Mouse (Mus musculus) v-Abl transformed pro-B cells (cell line): ENCODE measurements at regions not wholly inside any gene's neighbourhood (a gene's known extent, or its start where the extent isn't known, plus 50 kb on each side); places are given as distances from the start of the nearest gene placed in this dataset.

Experiments
- in situ Hi-C, 2 experiments: fragments of 400-800 bp; cut with MboI; formaldehyde crosslinking; loops; one replicate each; pipeline ENCODE4 v1.15.1; 2025; ENCODE audit not compliant: unreplicated experiment in 2 of 2

DNA sequence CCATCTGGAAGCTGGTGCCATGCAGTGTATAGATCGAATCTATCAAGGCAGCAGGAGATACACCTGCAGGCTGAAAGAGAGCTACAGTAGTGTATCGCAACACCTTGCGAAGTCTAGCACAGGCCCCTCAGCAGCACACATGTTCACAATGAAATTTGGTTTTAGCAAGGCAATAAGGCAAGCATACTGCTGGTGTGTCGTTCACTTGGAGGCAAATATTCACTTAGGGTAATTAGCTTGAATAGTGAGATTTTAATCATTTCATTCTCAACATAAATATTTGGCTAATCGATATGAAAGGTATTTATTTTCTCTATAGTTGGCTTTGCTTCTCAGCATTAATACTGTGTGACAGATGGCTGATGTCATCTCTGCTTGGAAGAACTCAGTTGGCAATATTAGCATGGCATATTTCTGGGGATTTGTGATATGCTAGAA is 559.9 kb downstream of the Etv1 start:
- in situ Hi-C loops, result no loop called here

DNA sequence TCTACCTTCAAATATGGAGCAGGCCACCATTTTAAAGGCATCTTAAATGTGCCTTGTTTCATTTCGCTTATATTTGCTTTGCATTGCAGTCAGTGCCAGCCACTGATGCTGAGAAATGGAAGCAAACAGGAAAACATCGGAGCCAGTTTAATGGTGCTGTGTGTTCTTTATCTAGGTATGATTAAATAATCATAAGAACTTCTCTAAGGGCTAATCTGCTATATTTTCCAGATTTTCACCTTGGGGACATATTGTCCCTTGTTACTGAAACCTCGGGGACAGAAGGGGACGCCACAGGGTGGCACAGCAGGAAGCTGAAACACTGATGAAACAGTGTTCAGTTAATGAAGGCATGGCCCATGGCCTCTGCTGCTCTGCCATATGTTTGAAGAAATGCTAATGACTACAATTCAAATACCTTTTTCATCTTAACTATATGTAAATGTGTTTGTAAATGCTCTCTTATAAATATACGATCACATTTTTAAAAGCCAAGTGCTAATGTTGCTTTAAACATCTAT is 562.6 kb downstream of the Etv1 start:
- in situ Hi-C loops, result no loop called here

DNA sequence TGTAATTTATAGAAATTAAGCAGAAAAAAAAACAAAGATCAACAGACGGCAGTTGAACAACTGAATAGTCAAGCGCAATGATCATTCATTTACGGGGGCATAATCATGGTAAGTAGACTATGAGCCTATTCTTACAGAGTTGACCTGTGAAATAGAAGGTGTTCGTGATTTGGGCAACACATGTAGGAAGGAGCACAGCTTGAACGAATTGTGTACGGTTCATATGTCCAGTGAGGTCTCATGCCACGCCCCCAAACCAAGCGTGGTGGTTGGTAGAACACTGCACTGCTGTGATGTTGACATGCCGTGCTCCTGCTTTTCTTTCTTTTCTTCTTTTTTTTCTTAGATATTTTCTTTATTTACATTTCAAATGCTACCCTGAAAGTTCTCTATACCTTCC is 563.1 kb downstream of the Etv1 start:
- in situ Hi-C loops, result no loop called here

DNA sequence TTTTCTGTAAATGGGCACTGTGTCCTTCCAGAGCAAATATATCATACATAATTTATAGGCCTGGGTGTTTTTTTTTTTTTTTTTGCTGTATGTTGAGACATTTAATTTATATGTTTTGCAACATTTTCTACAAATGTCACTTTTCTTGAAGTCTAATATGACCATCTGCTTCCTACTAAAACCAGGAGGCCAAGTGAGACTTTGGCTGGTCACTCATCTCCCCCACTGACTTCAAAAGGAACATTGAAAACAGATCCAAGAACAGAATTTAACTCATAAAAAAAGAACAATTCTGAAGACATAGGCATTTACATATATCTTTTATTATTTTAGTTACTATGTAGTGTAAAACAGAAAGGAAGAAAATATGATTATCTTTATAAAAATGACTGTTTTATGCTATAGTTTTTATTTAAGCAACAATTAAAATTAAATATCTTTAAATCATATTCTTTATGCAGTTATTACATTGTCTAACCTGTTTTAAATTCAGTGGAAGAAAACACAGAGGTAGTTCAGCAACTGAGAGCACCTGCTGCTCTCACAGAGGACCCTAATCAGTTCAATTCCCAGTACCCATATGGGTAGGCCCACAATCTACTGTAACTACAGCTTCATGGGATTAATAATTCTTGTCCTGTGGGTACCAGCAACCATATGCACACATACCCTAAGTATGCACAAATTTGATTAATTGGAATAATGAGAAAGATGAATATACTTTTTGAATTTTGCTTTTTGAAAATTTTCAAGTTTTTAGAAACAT is 592.5 kb downstream of the Etv1 start:
- in situ Hi-C loops, result no loop called here

DNA sequence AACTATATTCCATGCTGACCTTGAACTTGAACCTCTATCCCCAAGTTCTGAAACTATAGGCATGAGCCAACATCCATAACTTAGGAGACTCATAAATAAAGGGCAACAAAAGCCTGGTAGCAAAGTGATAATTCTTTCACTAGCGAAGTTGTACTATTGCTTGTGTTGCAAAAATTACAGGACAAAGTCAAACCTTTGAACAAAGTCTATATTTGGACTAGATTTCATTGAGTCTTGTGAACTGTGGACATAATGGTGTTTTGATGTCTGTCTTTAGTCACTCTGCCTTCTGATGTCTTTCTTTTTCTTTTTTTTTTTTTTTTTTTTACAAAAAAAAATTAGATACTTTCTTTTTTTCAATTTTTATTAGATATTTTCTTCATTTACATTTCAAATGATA is 594.5 kb downstream of the Etv1 start:
- in situ Hi-C loops, result no loop called here
